In genomic region chr17:14691901-14692300, GRCm38 (mm10) we compare ENCODE assay signal across 11 mouse cellular contexts. TPM values are rescaled to one million over a fixed set of nuclear protein-coding genes. Genes with fewer than 3 reads are reported as not detected.
DNase-seq lines count a peak whose midpoint lies in the region; ATAC-seq and TF ChIP-seq lines count a peak whose summit lies in the region.
"Had no signal": no experiment of that assay in that cellular context is flagged by ENCODE, and none has a peak within 500 bp of the region (broad histone marks: within the 10 kb centered on the region; RNA-seq: fewer than 3 reads in every experiment).

No protein-coding gene starts in this region.

- no peaks in the 10 kb centered on the region for H3K9me3 ChIP-seq in heart, embryonic 15.5 days (replicated peaks)
- H3K9me3 ChIP-seq in heart, embryonic 11.5 days (replicated peaks; ENCODE audit: control insufficient read depth, low read length), result no peaks in the 10 kb centered on the region
- H3K9me3 ChIP-seq in lung, embryonic 16.5 days (ENCODE audit: control insufficient read depth, low read length), result no peaks in the 10 kb centered on the region
- H3K9me3 ChIP-seq in stomach, embryonic 16.5 days (replicated peaks; ENCODE audit: control insufficient read depth, low read length), result no peaks in the 10 kb centered on the region
- no peaks in the 10 kb centered on the region for H3K9me3 ChIP-seq in midbrain, postnatal 0 days (ENCODE audit: low read length)
- H3K9me3 ChIP-seq: forebrain, embryonic 13.5 days; limb, embryonic 12.5 days had no signal

- intact Hi-C loops in heart, postnatal 10 days (cut with DNase I), result loop anchor here (5.0 kb wide), 1 partner anchor 145 kb away; no protein-coding TSS in a partner anchor

- TF ChIP-seq POLR2A in lung, adult 2 months (IDR thresholded peaks at IDR 0.05; ENCODE audit: borderline replicate concordance, extremely low read depth, low read depth, low read length), result no peak

- H3K4me3 ChIP-seq in heart, embryonic 15.5 days, result peak overlapping the region; percentile 48
- H3K4me3 ChIP-seq in heart, embryonic 11.5 days (ENCODE audit: low read depth, low read length), result no peak overlapping the region
- peak overlapping the region; percentile 40 for H3K4me3 ChIP-seq in lung, embryonic 16.5 days (ENCODE audit: low read length)
- H3K4me3 ChIP-seq in lung, adult 2 months (replicated peaks; ENCODE audit: extremely low read depth, low read depth, low read length), result no peak overlapping the region
- peak overlapping the region; percentile 55 for H3K4me3 ChIP-seq in stomach, embryonic 16.5 days (replicated peaks; ENCODE audit: low read length)
- H3K4me3 ChIP-seq in midbrain, postnatal 0 days (ENCODE audit: low read depth, low read length), result no peak overlapping the region
- H3K4me3 ChIP-seq: forebrain, embryonic 13.5 days; limb, embryonic 12.5 days had no signal

- 56% methylated on average over 6 of the region's 6 CpGs for WGBS in heart, embryonic 15.5 days
- WGBS in heart, embryonic 11.5 days (ENCODE audit: insufficient replicate concordance), result 71% methylated on average over 6 of the region's 6 CpGs
- 55% methylated on average over 6 of the region's 6 CpGs for WGBS in lung, embryonic 16.5 days
- WGBS in lung, adult 2 months, result 63% methylated on average over 6 of the region's 6 CpGs
- 26% methylated on average over 6 of the region's 6 CpGs for WGBS in stomach, embryonic 16.5 days
- WGBS in midbrain, postnatal 0 days, result 72% methylated on average over 6 of the region's 6 CpGs

- no peak for ATAC-seq in heart, embryonic 15.5 days (replicated peaks; ENCODE audit: insufficient number of reproducible peaks, insufficient read depth, low FRiP score, low read depth)
- no peak for ATAC-seq in heart, embryonic 11.5 days (replicated peaks; ENCODE audit: insufficient number of reproducible peaks, low FRiP score, low TSS enrichment)
- ATAC-seq in lung, embryonic 16.5 days (ENCODE audit: low read depth), result no peak
- no peak for ATAC-seq in stomach, embryonic 16.5 days (ENCODE audit: insufficient read depth, low FRiP score)
- ATAC-seq in midbrain, postnatal 0 days (ENCODE audit: low FRiP score), result no peak
- ATAC-seq: forebrain, embryonic 13.5 days had no signal

- H3K4me1 ChIP-seq in heart, embryonic 15.5 days (replicated peaks), result peaks cover 8% of the 10 kb centered on the region; the same call in 1 of the 2 replicates
- no peaks in the 10 kb centered on the region; the same call in 1 of the 2 replicates for H3K4me1 ChIP-seq in heart, embryonic 11.5 days (ENCODE audit: control insufficient read depth, insufficient read depth, low read length)
- peaks cover 27% of the 10 kb centered on the region for H3K4me1 ChIP-seq in lung, embryonic 16.5 days (replicated peaks; ENCODE audit: control insufficient read depth, insufficient read depth, low read length)
- no peaks in the 10 kb centered on the region; the same call in 1 of the 2 replicates for H3K4me1 ChIP-seq in lung, adult 2 months (ENCODE audit: control insufficient read depth, insufficient read depth, low read length)
- H3K4me1 ChIP-seq in stomach, embryonic 16.5 days (ENCODE audit: control insufficient read depth, insufficient read depth, low read length), result peaks cover 19% of the 10 kb centered on the region
- H3K4me1 ChIP-seq in midbrain, postnatal 0 days (ENCODE audit: insufficient read depth, low read length), result no peaks in the 10 kb centered on the region

- H3K36me3 ChIP-seq in heart, embryonic 15.5 days, result 0 out of 2 replicates have a peak, but pooled peaks cover 4% of the 10 kb centered on the region
- no peaks in the 10 kb centered on the region for H3K36me3 ChIP-seq in heart, embryonic 11.5 days (ENCODE audit: control insufficient read depth, insufficient read depth, low read length)
- H3K36me3 ChIP-seq in lung, embryonic 16.5 days (ENCODE audit: control insufficient read depth, insufficient read depth, low read length), result no peaks in the 10 kb centered on the region; the same call in 1 of the 2 replicates
- 0 out of 2 replicates have a peak, but pooled peaks cover 4% of the 10 kb centered on the region for H3K36me3 ChIP-seq in stomach, embryonic 16.5 days (ENCODE audit: control insufficient read depth, insufficient read depth, low read length)
- H3K36me3 ChIP-seq in midbrain, postnatal 0 days (ENCODE audit: insufficient read depth, low read length), result no peaks in the 10 kb centered on the region
- H3K36me3 ChIP-seq: limb, embryonic 12.5 days had no signal

- no peak overlapping the region for H3K9ac ChIP-seq in heart, embryonic 15.5 days
- no peak overlapping the region for H3K9ac ChIP-seq in heart, embryonic 11.5 days (ENCODE audit: low read depth, low read length)
- no peak overlapping the region for H3K9ac ChIP-seq in lung, embryonic 16.5 days (ENCODE audit: low read length)
- no peak overlapping the region for H3K9ac ChIP-seq in stomach, embryonic 16.5 days (ENCODE audit: low read length)
- H3K9ac ChIP-seq in midbrain, postnatal 0 days (replicated peaks; ENCODE audit: low read length, poor library complexity, severe bottlenecking), result no peak overlapping the region
- H3K9ac ChIP-seq: forebrain, embryonic 13.5 days; limb, embryonic 12.5 days had no signal

- no peak for TF ChIP-seq CTCF in lung, adult 2 months (IDR thresholded peaks at IDR 0.05; ENCODE audit: insufficient read depth, low read length)
- no peak for TF ChIP-seq CTCF in midbrain, postnatal 0 days (IDR thresholded peaks at IDR 0.05)

- no peaks in the 10 kb centered on the region for H3K27me3 ChIP-seq in heart, embryonic 15.5 days
- H3K27me3 ChIP-seq in heart, embryonic 11.5 days (ENCODE audit: control insufficient read depth, insufficient read depth, low read length), result no peaks in the 10 kb centered on the region
- H3K27me3 ChIP-seq in lung, embryonic 16.5 days (ENCODE audit: control insufficient read depth, insufficient read depth, low read depth, low read length), result no peaks in the 10 kb centered on the region
- H3K27me3 ChIP-seq in stomach, embryonic 16.5 days (ENCODE audit: control insufficient read depth, insufficient read depth, low read length), result no peaks in the 10 kb centered on the region
- no peaks in the 10 kb centered on the region for H3K27me3 ChIP-seq in midbrain, postnatal 0 days (ENCODE audit: insufficient read depth, low read length)
- H3K27me3 ChIP-seq: CH12.LX; forebrain, embryonic 13.5 days; limb, embryonic 12.5 days had no signal

- peak overlapping the region; percentile 60 for H3K4me2 ChIP-seq in heart, embryonic 15.5 days
- no peak overlapping the region for H3K4me2 ChIP-seq in heart, embryonic 11.5 days
- peak overlapping the region; percentile 57 for H3K4me2 ChIP-seq in lung, embryonic 16.5 days (ENCODE audit: low read depth, low read length)
- H3K4me2 ChIP-seq in stomach, embryonic 16.5 days (ENCODE audit: low read depth, low read length), result peak overlapping the region; percentile 51
- no peak overlapping the region for H3K4me2 ChIP-seq in midbrain, postnatal 0 days (ENCODE audit: low read depth, low read length, poor library complexity, severe bottlenecking)
- H3K4me2 ChIP-seq: forebrain, embryonic 13.5 days; limb, embryonic 12.5 days had no signal

- no peak for DNase-seq in lung, adult 2 months
- peak; percentile 59 for DNase-seq in heart, postnatal 10 days
- no peak for DNase-seq in midbrain, postnatal 0 days (ENCODE audit: low spot score)
- DNase-seq: right cerebral cortex, postnatal 25 days had no signal

- peak overlapping the region; percentile 48 for H3K27ac ChIP-seq in heart, embryonic 15.5 days
- H3K27ac ChIP-seq in heart, embryonic 11.5 days (ENCODE audit: low read depth, low read length), result no peak overlapping the region
- H3K27ac ChIP-seq in lung, embryonic 16.5 days (ENCODE audit: low read length), result 0 out of 2 replicates have a peak overlapping the region, but pooled peaks have one; percentile 0
- H3K27ac ChIP-seq in stomach, embryonic 16.5 days (ENCODE audit: low read length), result peak overlapping the region; percentile 77
- H3K27ac ChIP-seq in midbrain, postnatal 0 days (ENCODE audit: low read depth, low read length), result no peak overlapping the region
- H3K27ac ChIP-seq: forebrain, embryonic 13.5 days; limb, embryonic 12.5 days had no signal

RNA-seq across cellular contexts. Expression of gene Thbs2, which starts 2.1 kb away (rescaled TPM):
- polyA plus RNA-seq in heart, embryonic 15.5 days (2015; fragmentation: Nextera tagmentation; extraction: Ambion mirVana), result 32.7 and 45.9 TPM in 2 replicates
- polyA plus RNA-seq in heart, embryonic 11.5 days (2014; fragmentation: Nextera tagmentation; extraction: Ambion mirVana), result 2.7 and 4.0 TPM in 2 replicates
- 28.6 and 31.5 TPM in 2 replicates for polyA plus RNA-seq in lung, embryonic 16.5 days (2015; fragmentation: Nextera tagmentation; extraction: Ambion mirVana)
- 2.3 and 3.5 TPM in 2 replicates for polyA plus RNA-seq in lung, adult 2 months (2012; rRNA removed)
- 10 to 100 TPM; 54.2 to 57.8 TPM for total RNA-seq in heart, postnatal 10 days (2021)
- polyA plus RNA-seq in stomach, embryonic 16.5 days (2015; fragmentation: Nextera tagmentation; extraction: Ambion mirVana), result 54.9 and 59.8 TPM in 2 replicates
- total RNA-seq in midbrain, postnatal 0 days (2014; rRNA removed), result 8.0 and 9.6 TPM in 2 replicates
- polyA plus RNA-seq in midbrain, postnatal 0 days (2015; fragmentation: Nextera tagmentation; extraction: Ambion mirVana), result 3.6 and 4.2 TPM in 2 replicates

Comparison
In these comparisons a context has a peak if more than half of its experiments do, and no peak if none do; other contexts are left out.
1. H3K27ac ChIP-seq: peak in heart, embryonic 15.5 days (single experiment), lung, embryonic 16.5 days (single experiment) and stomach, embryonic 16.5 days (single experiment); none in heart, embryonic 11.5 days (single experiment) and midbrain, postnatal 0 days (single experiment).
2. H3K4me2 ChIP-seq: peak in heart, embryonic 15.5 days (single experiment), lung, embryonic 16.5 days (single experiment) and stomach, embryonic 16.5 days (single experiment); none in heart, embryonic 11.5 days (single experiment) and midbrain, postnatal 0 days (single experiment).
3. H3K4me3 ChIP-seq: peak in heart, embryonic 15.5 days (single experiment), lung, embryonic 16.5 days (single experiment) and stomach, embryonic 16.5 days (single experiment); none in heart, embryonic 11.5 days (single experiment), lung, adult 2 months (single experiment) and midbrain, postnatal 0 days (single experiment).
4. DNase-seq: peak in heart, postnatal 10 days (2 of 2); none in lung, adult 2 months (single experiment) and midbrain, postnatal 0 days (single experiment).